Mouse (Mus musculus) heart, postnatal 4 days (tissue): ENCODE data around the gene D13Ertd608e. TPM values are rescaled to one million over a fixed set of nuclear protein-coding genes. Genes with fewer than 3 reads are reported as not detected.

Source experiments
- total RNA-seq, 2 experiments: library from RNA; stranded (reverse); gene quantifications; 2 replicates each; pipeline ENCODE4 v1.2.3; 2021

Gene D13Ertd608e
- total RNA-seq, 2 experiments from 2014 or later = not detected

Other genes with a start within 250 kb of the D13Ertd608e start
- under 1 TPM; 0.07 to 0.14 TPM for gene Ccl28, start 212.2 kb upstream of the D13Ertd608e start, total RNA-seq
- gene Hmgcs1, start 145.6 kb upstream of the D13Ertd608e start, total RNA-seq = 100 to 1,000 TPM; 107 to 115 TPM
- gene Nim1k, start 80.1 kb upstream of the D13Ertd608e start, total RNA-seq = under 1 TPM; 0.68 to 0.69 TPM
- gene Zfp131, start 45.1 kb upstream of the D13Ertd608e start, total RNA-seq = 10 to 100 TPM; 29.4 to 32.6 TPM
- not detected for gene AF067063, start 5.8 kb upstream of the D13Ertd608e start, total RNA-seq
- not detected for gene Tcstv1, start 58.8 kb downstream of the D13Ertd608e start, total RNA-seq
- gene Gm21761, start 93.3 kb downstream of the D13Ertd608e start, total RNA-seq = not detected
- not detected for gene B020031M17Rik, start 114.8 kb downstream of the D13Ertd608e start, total RNA-seq
- not detected for gene Gm36079, start 191.0 kb downstream of the D13Ertd608e start, total RNA-seq
- gene Gm21188, start 216.2 kb downstream of the D13Ertd608e start, total RNA-seq = not detected